Mouse (Mus musculus): ENCODE measurements around the gene Il17rd. TPM values are rescaled to one million over a fixed set of nuclear protein-coding genes. Genes with fewer than 3 reads are reported as not detected.

Il17rd gene
- total and polyA plus RNA-seq, 2 experiments from 2014 or later: 1.5 to 7.2 TPM

- no peaks in the 10 kb centered on the region for H3K9me3 ChIP-seq (ENCODE audit: low read length)
- WGBS: 87% methylated on average over 3 of the region's 3 CpGs
- ATAC-seq (no peak), DNase-seq (no peak)
- no peak for TF ChIP-seq CTCF (IDR thresholded peaks at IDR 0.05; ENCODE audit: low read depth)
- H3K4me2 ChIP-seq (ENCODE audit: low read depth): no peak overlapping the region
- H3K4me3 ChIP-seq (ENCODE audit: low read depth, low read length): no peak overlapping the region
- no peaks in the 10 kb centered on the region for H3K36me3 ChIP-seq (ENCODE audit: insufficient read depth)
- no peak overlapping the region for H3K27ac ChIP-seq (ENCODE audit: low read depth, low read length)
- H3K4me1 ChIP-seq (ENCODE audit: insufficient read depth): no peaks in the 10 kb centered on the region
- H3K9ac ChIP-seq: no peak overlapping the region
- no peaks in the 10 kb centered on the region for H3K27me3 ChIP-seq (ENCODE audit: insufficient read depth, low read length)
These were observed 83.9 kb downstream of the Il17rd start for GRCm38 (mm10) chr14:27122646-27123045.

- no peaks in the 10 kb centered on the region for H3K27me3 ChIP-seq (ENCODE audit: insufficient read depth, low read length)
- no peaks in the 10 kb centered on the region for H3K9me3 ChIP-seq (ENCODE audit: low read length)
- WGBS: 50% methylated on average over 8 of the region's 8 CpGs
- no peaks in the 10 kb centered on the region for H3K4me1 ChIP-seq (ENCODE audit: insufficient read depth)
- H3K27ac ChIP-seq (ENCODE audit: low read depth, low read length): no peak overlapping the region
- no peak overlapping the region for H3K9ac ChIP-seq
- DNase-seq (no peak), ATAC-seq (no peak)
- H3K4me2 ChIP-seq (ENCODE audit: low read depth): no peak overlapping the region
- no peak for TF ChIP-seq CTCF (IDR thresholded peaks at IDR 0.05; ENCODE audit: low read depth)
- no peaks in the 10 kb centered on the region for H3K36me3 ChIP-seq (ENCODE audit: insufficient read depth)
- H3K4me3 ChIP-seq (ENCODE audit: low read depth, low read length): no peak overlapping the region
These were observed 84.8 kb downstream of the Il17rd start for GRCm38 (mm10) chr14:27123543-27123942.

GRCm38 (mm10) chr14:27130031-27130430 is 91.3 kb downstream of the Il17rd start:
- ATAC-seq (no peak), DNase-seq (no peak)
- WGBS: 78% methylated on average over 3 of the region's 3 CpGs

GRCm38 (mm10) chr14:27130676-27131075 is 91.9 kb downstream of the Il17rd start:
- 93% methylated on average over 1 of the region's 1 CpGs for WGBS
- Histone ChIP-seq H3K27me3 (ENCODE audit: insufficient read depth, low read length) (no peaks in the 10 kb centered on the region), H3K9ac (no peak overlapping the region), H3K9me3 (ENCODE audit: low read length) (no peaks in the 10 kb centered on the region), H3K27ac (ENCODE audit: low read depth, low read length) (no peak overlapping the region), H3K36me3 (ENCODE audit: insufficient read depth) (no peaks in the 10 kb centered on the region), H3K4me1 (ENCODE audit: insufficient read depth) (no peaks in the 10 kb centered on the region), H3K4me2 (ENCODE audit: low read depth) (no peak overlapping the region), H3K4me3 (ENCODE audit: low read depth, low read length) (no peak overlapping the region)
- ATAC-seq: no peak
- TF ChIP-seq CTCF (IDR thresholded peaks at IDR 0.05; ENCODE audit: low read depth): no peak
- DNase-seq: no peak

More at GRCm38 (mm10) chr14:27130031-27130430, 91.3 kb downstream of the Il17rd start:
- no peaks in the 10 kb centered on the region for H3K4me1 ChIP-seq (ENCODE audit: insufficient read depth)
- H3K36me3 ChIP-seq (ENCODE audit: insufficient read depth): no peaks in the 10 kb centered on the region
- H3K27ac ChIP-seq (ENCODE audit: low read depth, low read length): no peak overlapping the region
- no peaks in the 10 kb centered on the region for H3K27me3 ChIP-seq (ENCODE audit: insufficient read depth, low read length)
- H3K9ac ChIP-seq: no peak overlapping the region
- H3K4me2 ChIP-seq (ENCODE audit: low read depth): no peak overlapping the region
- H3K9me3 ChIP-seq (ENCODE audit: low read length): no peaks in the 10 kb centered on the region
- TF ChIP-seq CTCF (IDR thresholded peaks at IDR 0.05; ENCODE audit: low read depth): no peak
- H3K4me3 ChIP-seq (ENCODE audit: low read depth, low read length): no peak overlapping the region

- WGBS: 68% methylated on average over 1 of the region's 1 CpGs
- no peak for TF ChIP-seq CTCF (IDR thresholded peaks at IDR 0.05; ENCODE audit: low read depth)
- H3K4me3 ChIP-seq (ENCODE audit: low read depth, low read length): no peak overlapping the region
- no peaks in the 10 kb centered on the region for H3K9me3 ChIP-seq (ENCODE audit: low read length)
- no peaks in the 10 kb centered on the region for H3K36me3 ChIP-seq (ENCODE audit: insufficient read depth)
- no peaks in the 10 kb centered on the region for H3K27me3 ChIP-seq (ENCODE audit: insufficient read depth, low read length)
- no peak overlapping the region for H3K9ac ChIP-seq
- H3K27ac ChIP-seq (ENCODE audit: low read depth, low read length): no peak overlapping the region
- DNase-seq (no peak), ATAC-seq (no peak)
- no peak overlapping the region for H3K4me2 ChIP-seq (ENCODE audit: low read depth)
- no peaks in the 10 kb centered on the region for H3K4me1 ChIP-seq (ENCODE audit: insufficient read depth)
These were observed 92.8 kb downstream of the Il17rd start for GRCm38 (mm10) chr14:27131521-27131920.

- ATAC-seq (0 out of 2 replicates have a peak, but pooled peaks have one; percentile 48), DNase-seq (no peak)
- no peak overlapping the region for H3K4me2 ChIP-seq (ENCODE audit: low read depth)
- H3K36me3 ChIP-seq (ENCODE audit: insufficient read depth): no peaks in the 10 kb centered on the region
- H3K27ac ChIP-seq (ENCODE audit: low read depth, low read length): no peak overlapping the region
- no peak for TF ChIP-seq CTCF (IDR thresholded peaks at IDR 0.05; ENCODE audit: low read depth)
- WGBS: 82% methylated on average over 9 of the region's 9 CpGs
- H3K9me3 ChIP-seq (ENCODE audit: low read length): no peaks in the 10 kb centered on the region
- H3K9ac ChIP-seq: no peak overlapping the region
- no peak overlapping the region for H3K4me3 ChIP-seq (ENCODE audit: low read depth, low read length)
- H3K27me3 ChIP-seq (ENCODE audit: insufficient read depth, low read length): no peaks in the 10 kb centered on the region
- no peaks in the 10 kb centered on the region for H3K4me1 ChIP-seq (ENCODE audit: insufficient read depth)
These were observed 100.2 kb downstream of the Il17rd start for GRCm38 (mm10) chr14:27138891-27139290.

- Histone ChIP-seq H3K9me3 (ENCODE audit: low read length) (no peaks in the 10 kb centered on the region), H3K4me1 (ENCODE audit: insufficient read depth) (no peaks in the 10 kb centered on the region), H3K4me2 (ENCODE audit: low read depth) (no peak overlapping the region), H3K4me3 (ENCODE audit: low read depth, low read length) (no peak overlapping the region), H3K36me3 (ENCODE audit: insufficient read depth) (no peaks in the 10 kb centered on the region), H3K27ac (ENCODE audit: low read depth, low read length) (no peak overlapping the region), H3K27me3 (ENCODE audit: insufficient read depth, low read length) (no peaks in the 10 kb centered on the region), H3K9ac (no peak overlapping the region)
- no peak for DNase-seq
- WGBS: 92% methylated on average over 3 of the region's 3 CpGs
- no peak for ATAC-seq
- no peak for TF ChIP-seq CTCF (IDR thresholded peaks at IDR 0.05; ENCODE audit: low read depth)
These were observed 101.2 kb downstream of the Il17rd start for GRCm38 (mm10) chr14:27139968-27140367.

GRCm38 (mm10) chr14:27141486-27141885 is 102.7 kb downstream of the Il17rd start:
- Histone ChIP-seq H3K27ac (ENCODE audit: low read depth, low read length) (no peak overlapping the region), H3K4me3 (ENCODE audit: low read depth, low read length) (no peak overlapping the region), H3K4me1 (ENCODE audit: insufficient read depth) (no peaks in the 10 kb centered on the region), H3K9ac (no peak overlapping the region), H3K4me2 (ENCODE audit: low read depth) (no peak overlapping the region), H3K27me3 (ENCODE audit: insufficient read depth, low read length) (no peaks in the 10 kb centered on the region), H3K36me3 (ENCODE audit: insufficient read depth) (no peaks in the 10 kb centered on the region), H3K9me3 (ENCODE audit: low read length) (no peaks in the 10 kb centered on the region)
- DNase-seq: no peak
- no peak for TF ChIP-seq CTCF (IDR thresholded peaks at IDR 0.05; ENCODE audit: low read depth)
- WGBS: 15% methylated on average over 3 of the region's 3 CpGs
- ATAC-seq: no peak
